Mouse (Mus musculus): ENCODE results near the gene Gtf2f2. TPM values are rescaled to one million over a fixed set of nuclear protein-coding genes. Genes with fewer than 3 reads are reported as not detected.

Gene Gtf2f2
- polyA plus RNA-seq, 1 experiment: 10.7 TPM

DNA sequence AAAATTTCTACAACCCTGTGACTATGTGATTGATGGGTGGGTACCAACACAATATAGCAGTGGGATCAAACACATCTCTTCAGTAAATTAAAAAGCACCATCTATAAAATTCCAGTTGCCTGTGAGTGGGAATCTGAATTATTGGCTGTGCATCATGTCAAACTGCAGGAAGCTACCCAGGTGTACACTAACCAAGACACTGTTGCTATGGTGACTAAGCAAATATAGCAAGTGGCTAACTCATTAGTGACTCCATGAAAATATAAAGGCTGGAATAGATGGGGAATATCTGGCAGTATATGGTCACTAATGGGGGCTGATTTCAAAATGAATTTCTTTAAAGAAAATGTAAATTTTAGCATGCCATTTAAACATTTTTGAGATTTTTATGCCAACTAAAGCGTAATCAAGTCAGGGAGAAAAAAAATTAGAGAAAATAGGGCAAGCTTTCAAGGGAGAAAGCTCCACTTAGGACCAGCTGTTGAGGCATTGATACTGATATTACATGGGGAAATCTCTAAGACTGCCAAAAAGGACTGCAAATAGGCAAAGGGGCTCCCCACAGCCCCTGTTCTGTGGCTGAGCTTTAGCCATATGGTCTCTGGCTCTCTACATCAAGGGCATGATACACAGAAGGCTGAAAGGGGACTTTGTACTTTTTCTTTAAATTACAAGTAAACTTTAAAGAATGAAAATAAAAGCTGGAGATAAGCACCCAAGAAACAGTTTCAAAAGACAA, 87.2 kb downstream of the Gtf2f2 start:
- H3K4me3 ChIP-seq (ENCODE audit: control insufficient read depth, low read depth, low read length): no peak overlapping the region
- TF ChIP-seq CTCF (IDR thresholded peaks at IDR 0.05; ENCODE audit: control insufficient read depth, insufficient read depth, insufficient replicate concordance, low read depth, low read length) (no peak), POLR2A (IDR thresholded peaks at IDR 0.05; ENCODE audit: control insufficient read depth, low read depth, low read length) (no peak)
- no peaks in the 10 kb centered on the region for H3K27me3 ChIP-seq (ENCODE audit: control insufficient read depth, insufficient read depth, low read length)

DNA sequence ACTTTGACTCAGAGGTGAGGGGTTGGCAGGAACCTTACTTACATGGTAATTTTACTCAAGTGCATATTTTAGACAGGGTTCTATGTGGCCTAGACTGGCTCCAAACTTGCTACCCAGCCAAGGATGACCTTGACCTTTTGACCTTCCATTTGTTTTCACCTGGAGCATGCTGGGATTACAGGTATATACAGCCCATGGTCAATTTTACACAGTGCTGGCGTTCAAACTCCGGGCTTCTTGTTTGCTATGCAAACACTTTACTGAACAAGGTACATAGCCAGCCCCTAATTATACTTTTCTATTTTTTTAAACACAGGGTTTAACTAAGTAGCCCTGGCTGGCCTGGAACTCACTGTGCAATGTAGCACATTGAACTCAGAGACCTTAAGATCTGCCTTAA, 98.0 kb downstream of the Gtf2f2 start:
- no peaks in the 10 kb centered on the region for H3K36me3 ChIP-seq (ENCODE audit: control insufficient read depth, insufficient read depth, low read length)
- no peak overlapping the region for H3K4me3 ChIP-seq (ENCODE audit: control insufficient read depth, low read depth, low read length)
- no peaks in the 10 kb centered on the region for H3K4me1 ChIP-seq (ENCODE audit: control insufficient read depth, insufficient read depth, low read length)
- H3K27ac ChIP-seq (ENCODE audit: control insufficient read depth, insufficient read depth, low read depth, low read length): no peak overlapping the region
- no peaks in the 10 kb centered on the region for H3K27me3 ChIP-seq (ENCODE audit: control insufficient read depth, insufficient read depth, low read length)
- no peak for TF ChIP-seq POLR2A (IDR thresholded peaks at IDR 0.05; ENCODE audit: control insufficient read depth, low read depth, low read length)
- no peak for TF ChIP-seq CTCF (IDR thresholded peaks at IDR 0.05; ENCODE audit: control insufficient read depth, insufficient read depth, insufficient replicate concordance, low read depth, low read length)

More for the DNA sequence above, 87.2 kb downstream of the Gtf2f2 start:
- Histone ChIP-seq H3K4me1 (ENCODE audit: control insufficient read depth, insufficient read depth, low read length) (no peaks in the 10 kb centered on the region), H3K36me3 (ENCODE audit: control insufficient read depth, insufficient read depth, low read length) (no peaks in the 10 kb centered on the region), H3K27ac (ENCODE audit: control insufficient read depth, insufficient read depth, low read depth, low read length) (no peak overlapping the region)

- no peaks in the 10 kb centered on the region for H3K4me1 ChIP-seq (ENCODE audit: control insufficient read depth, insufficient read depth, low read length)
- H3K36me3 ChIP-seq (ENCODE audit: control insufficient read depth, insufficient read depth, low read length): no peaks in the 10 kb centered on the region
- no peak overlapping the region for H3K4me3 ChIP-seq (ENCODE audit: control insufficient read depth, low read depth, low read length)
- TF ChIP-seq CTCF (IDR thresholded peaks at IDR 0.05; ENCODE audit: control insufficient read depth, insufficient read depth, insufficient replicate concordance, low read depth, low read length) (no peak), POLR2A (IDR thresholded peaks at IDR 0.05; ENCODE audit: control insufficient read depth, low read depth, low read length) (no peak)
- no peak overlapping the region for H3K27ac ChIP-seq (ENCODE audit: control insufficient read depth, insufficient read depth, low read depth, low read length)
- H3K27me3 ChIP-seq (ENCODE audit: control insufficient read depth, insufficient read depth, low read length): no peaks in the 10 kb centered on the region
These were observed 98.7 kb downstream of the Gtf2f2 start for GRCm38 (mm10) chr14:75911968-75912367.

DNA sequence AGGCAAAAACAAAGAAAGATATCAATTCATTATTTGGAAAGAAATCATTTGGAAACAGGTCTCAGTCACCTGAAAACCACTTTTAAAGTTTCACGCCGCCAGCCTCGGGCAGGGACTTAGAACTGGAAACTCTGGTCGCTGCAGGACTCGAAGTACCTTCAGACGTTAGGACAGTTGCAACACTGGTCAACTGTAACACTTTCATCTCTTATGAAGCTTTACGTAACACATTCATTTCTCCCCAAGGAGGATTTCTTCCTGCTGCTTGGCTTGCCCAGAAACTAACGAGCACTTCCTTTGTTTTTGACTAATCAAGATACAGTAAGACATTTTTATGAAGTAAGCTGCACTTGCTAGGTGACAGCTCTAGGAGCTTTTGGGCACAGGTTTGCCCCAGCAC, 103.7 kb downstream of the Gtf2f2 start:
- no peaks in the 10 kb centered on the region for H3K27me3 ChIP-seq (ENCODE audit: control insufficient read depth, insufficient read depth, low read length)
- H3K36me3 ChIP-seq (ENCODE audit: control insufficient read depth, insufficient read depth, low read length): peaks cover 2% of the 10 kb centered on the region; the same call in 1 of the 2 replicates
- no peaks in the 10 kb centered on the region for H3K4me1 ChIP-seq (ENCODE audit: control insufficient read depth, insufficient read depth, low read length)
- no peak overlapping the region for H3K4me3 ChIP-seq (ENCODE audit: control insufficient read depth, low read depth, low read length)
- H3K27ac ChIP-seq (ENCODE audit: control insufficient read depth, insufficient read depth, low read depth, low read length): no peak overlapping the region
- no peak for TF ChIP-seq CTCF (IDR thresholded peaks at IDR 0.05; ENCODE audit: control insufficient read depth, insufficient read depth, insufficient replicate concordance, low read depth, low read length)
- no peak for TF ChIP-seq POLR2A (IDR thresholded peaks at IDR 0.05; ENCODE audit: control insufficient read depth, low read depth, low read length)

DNA sequence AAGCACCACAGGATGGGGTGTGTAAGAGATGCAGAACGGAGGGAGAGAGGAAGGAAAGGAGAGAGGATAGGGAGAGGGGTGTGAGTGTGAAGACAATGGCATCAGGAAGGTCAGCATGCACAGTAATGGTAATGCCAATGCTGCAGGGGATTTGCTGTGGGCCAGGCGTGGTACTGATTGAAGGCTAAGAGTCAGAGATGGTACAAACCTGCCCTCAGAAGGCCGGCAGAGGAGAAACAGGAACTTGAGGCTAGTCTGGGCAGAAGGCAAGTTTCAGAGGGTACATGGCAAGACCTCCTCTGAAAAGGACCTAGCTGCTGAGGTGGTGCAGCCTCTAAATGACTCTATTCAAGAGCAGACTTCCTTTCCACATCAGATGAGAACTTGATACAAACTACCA, 105.7 kb downstream of the Gtf2f2 start:
- no peaks in the 10 kb centered on the region for H3K27me3 ChIP-seq (ENCODE audit: control insufficient read depth, insufficient read depth, low read length)
- no peaks in the 10 kb centered on the region for H3K4me1 ChIP-seq (ENCODE audit: control insufficient read depth, insufficient read depth, low read length)
- no peak overlapping the region for H3K27ac ChIP-seq (ENCODE audit: control insufficient read depth, insufficient read depth, low read depth, low read length)
- no peak for TF ChIP-seq CTCF (IDR thresholded peaks at IDR 0.05; ENCODE audit: control insufficient read depth, insufficient read depth, insufficient replicate concordance, low read depth, low read length)
- TF ChIP-seq POLR2A (IDR thresholded peaks at IDR 0.05; ENCODE audit: control insufficient read depth, low read depth, low read length): no peak
- no peak overlapping the region for H3K4me3 ChIP-seq (ENCODE audit: control insufficient read depth, low read depth, low read length)
- peaks cover 2% of the 10 kb centered on the region; the same call in 1 of the 2 replicates for H3K36me3 ChIP-seq (ENCODE audit: control insufficient read depth, insufficient read depth, low read length)

DNA sequence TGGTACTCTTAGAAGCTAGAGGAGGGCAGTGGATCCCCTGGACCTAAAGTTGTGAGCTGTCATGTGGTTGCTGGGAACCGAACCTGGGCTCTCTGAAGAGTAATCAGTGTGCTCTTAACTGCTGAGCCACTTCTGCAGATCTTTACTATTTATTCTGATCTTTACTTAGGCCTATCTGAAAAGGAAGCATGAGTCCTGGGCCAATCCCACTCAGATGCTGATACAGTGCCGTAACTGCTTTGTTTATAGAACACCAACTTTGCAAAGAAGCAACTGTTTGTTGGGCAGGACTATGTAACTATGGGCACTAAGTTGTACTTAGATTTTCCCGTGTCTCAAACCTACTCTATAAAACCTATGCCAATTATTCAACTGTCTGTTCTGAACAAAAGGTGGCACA, 107.5 kb downstream of the Gtf2f2 start:
- H3K27ac ChIP-seq (ENCODE audit: control insufficient read depth, insufficient read depth, low read depth, low read length): no peak overlapping the region
- TF ChIP-seq CTCF (IDR thresholded peaks at IDR 0.05; ENCODE audit: control insufficient read depth, insufficient read depth, insufficient replicate concordance, low read depth, low read length): no peak
- no peak for TF ChIP-seq POLR2A (IDR thresholded peaks at IDR 0.05; ENCODE audit: control insufficient read depth, low read depth, low read length)
- no peaks in the 10 kb centered on the region for H3K27me3 ChIP-seq (ENCODE audit: control insufficient read depth, insufficient read depth, low read length)
- H3K4me1 ChIP-seq (ENCODE audit: control insufficient read depth, insufficient read depth, low read length): no peaks in the 10 kb centered on the region
- peaks cover 2% of the 10 kb centered on the region; the same call in 1 of the 2 replicates for H3K36me3 ChIP-seq (ENCODE audit: control insufficient read depth, insufficient read depth, low read length)
- no peak overlapping the region for H3K4me3 ChIP-seq (ENCODE audit: control insufficient read depth, low read depth, low read length)

DNA sequence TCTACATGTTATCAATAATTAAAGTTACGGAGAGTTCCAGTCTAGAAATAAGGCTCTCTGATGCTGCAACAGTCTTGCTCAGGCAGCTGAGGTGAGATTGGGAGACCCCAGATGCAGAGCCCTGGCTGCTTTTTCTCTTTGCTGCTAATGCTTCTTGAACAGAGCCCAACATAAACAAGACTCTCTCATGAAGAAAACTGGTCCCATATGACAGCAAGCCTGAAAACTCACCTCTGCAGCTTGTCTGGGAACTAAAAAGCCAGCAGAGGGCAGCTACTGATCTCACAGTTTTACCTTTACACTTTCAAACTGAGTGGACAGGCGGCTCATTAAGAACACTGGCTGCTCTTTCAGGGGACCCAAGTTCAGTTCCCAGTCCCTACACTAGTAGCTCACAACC, 108.7 kb downstream of the Gtf2f2 start:
- no peaks in the 10 kb centered on the region for H3K27me3 ChIP-seq (ENCODE audit: control insufficient read depth, insufficient read depth, low read length)
- peaks cover 2% of the 10 kb centered on the region; the same call in 1 of the 2 replicates for H3K36me3 ChIP-seq (ENCODE audit: control insufficient read depth, insufficient read depth, low read length)
- H3K4me3 ChIP-seq (ENCODE audit: control insufficient read depth, low read depth, low read length): no peak overlapping the region
- H3K4me1 ChIP-seq (ENCODE audit: control insufficient read depth, insufficient read depth, low read length): no peaks in the 10 kb centered on the region
- TF ChIP-seq CTCF (IDR thresholded peaks at IDR 0.05; ENCODE audit: control insufficient read depth, insufficient read depth, insufficient replicate concordance, low read depth, low read length): no peak
- no peak for TF ChIP-seq POLR2A (IDR thresholded peaks at IDR 0.05; ENCODE audit: control insufficient read depth, low read depth, low read length)
- no peak overlapping the region for H3K27ac ChIP-seq (ENCODE audit: control insufficient read depth, insufficient read depth, low read depth, low read length)
